Mouse (Mus musculus) kidney, postnatal 0 days (tissue): ENCODE results near the gene Gm4756. TPM values are rescaled to one million over a fixed set of nuclear protein-coding genes. Genes with fewer than 3 reads are reported as not detected.

Source experiments
- ATAC-seq: fragments of 200-750 bp; cut with Nextera tagmentation; replicated peaks from 2 replicates; pipeline ENCODE4 v1.8.0; 2017; ENCODE audit warnings: low read depth, moderate number of reproducible peaks, moderate TSS enrichment, moderate library complexity; ENCODE audit not compliant: low FRiP score
- DNase-seq: peaks from one replicate; pipeline ENCODE4 v3.0.0-alpha.2; 2016; ENCODE audit warnings: low spot score
- H3K27ac ChIP-seq: fragments of 300-500 bp; sonication (generic); 2 replicates; pipeline ENCODE4 v1.5.1; 2014; ENCODE audit warnings: mild to moderate bottlenecking
- H3K27me3 ChIP-seq: fragments of 300-500 bp; sonication (generic); 2 replicates; pipeline ENCODE4 v1.6.1; 2014; ENCODE audit warnings: low read length, mixed read lengths; ENCODE audit not compliant: insufficient read depth
- H3K36me3 ChIP-seq: fragments of 300-500 bp; sonication (generic); 2 replicates; pipeline ENCODE4 v1.6.1; 2014; ENCODE audit warnings: low read length, mixed read lengths; ENCODE audit not compliant: insufficient read depth
- H3K4me1 ChIP-seq: fragments of 300-500 bp; sonication (generic); replicated peaks from 2 replicates; pipeline ENCODE4 v1.6.1; 2014; ENCODE audit warnings: antibody characterized with exemption, low read length, mixed read lengths; ENCODE audit not compliant: insufficient read depth
- H3K4me2 ChIP-seq: fragments of 300-500 bp; sonication (generic); 2 replicates; pipeline ENCODE4 v1.6.1; 2014; ENCODE audit warnings: mild to moderate bottlenecking, low read length, moderate library complexity, mixed read lengths
- H3K4me3 ChIP-seq: fragments of 300-500 bp; sonication (generic); replicated peaks from 2 replicates; pipeline ENCODE4 v1.5.1; 2014; ENCODE audit warnings: low read depth, low read length
- H3K9ac ChIP-seq: fragments of 300-500 bp; sonication (generic); 2 replicates; pipeline ENCODE4 v1.6.1; 2014; ENCODE audit warnings: low read depth, low read length
- H3K9me3 ChIP-seq: fragments of 300-500 bp; sonication (generic); replicated peaks from 2 replicates; pipeline ENCODE4 v1.6.1; 2016; ENCODE audit warnings: low read length, inconsistent platforms, mixed read lengths
- CTCF ChIP-seq: IDR thresholded peaks from 2 replicates; pipeline ENCODE4 v1.5.1; 2016; ENCODE audit warnings: antibody characterized with exemption, low read depth, mild to moderate bottlenecking, moderate library complexity
- WGBS: fragments of 180-500 bp; shearing (Covaris S2); extraction: QIAGEN DNeasy Blood & Tissue Kit; methylation state at CpG from one replicate; pipeline ENCODE4 v1.1.7; 2014; 5-methylcytosine and 5-hydroxymethylcytosine counted together
- polyA plus RNA-seq: library from polyadenylated mRNA; unstranded; fragments of >200 nt; fragmentation: Nextera tagmentation; extraction: Ambion mirVana; gene quantifications from 2 replicates; pipeline ENCODE4 v1.2.1, GENCODE M21; 2015

Gene Gm4756
- polyA plus RNA-seq, 1 experiment from 2014 or later: not detected

- Histone ChIP-seq H3K4me2 (no peak overlapping the region), H3K9me3 (no peaks in the 10 kb centered on the region), H3K27ac (no peak overlapping the region), H3K27me3 (no peaks in the 10 kb centered on the region), H3K4me1 (no peaks in the 10 kb centered on the region), H3K4me3 (no peak overlapping the region), H3K9ac (no peak overlapping the region), H3K36me3 (no peaks in the 10 kb centered on the region)
- no peak for TF ChIP-seq CTCF
- ATAC-seq (no peak), DNase-seq (no peak)
- 91% methylated on average over 16 of the region's 16 CpGs for WGBS
These were observed 6.3 kb upstream of the Gm4756 start for GRCm38 (mm10) chr12:72655775-72656174.

DNA sequence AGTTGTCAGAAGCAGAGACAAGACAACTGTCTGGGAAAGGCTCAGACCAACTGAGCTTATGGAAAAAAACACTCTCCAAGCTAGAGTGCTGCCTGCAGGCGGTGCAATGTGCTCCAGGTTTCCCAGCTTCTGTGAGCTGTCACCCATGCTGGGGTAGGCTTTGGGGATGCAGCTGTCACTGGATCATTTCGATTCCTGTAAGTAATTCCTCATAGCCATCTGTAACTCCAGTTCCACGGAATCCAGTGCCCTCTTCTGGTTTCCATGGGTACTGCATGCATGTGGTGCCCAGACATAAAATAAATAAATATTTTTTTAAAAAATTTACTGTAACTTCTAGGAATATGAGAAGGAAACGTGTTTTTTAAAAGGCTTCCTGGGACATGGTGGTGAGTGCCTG is 5.2 kb upstream of the Gm4756 start:
- Histone ChIP-seq H3K36me3 (no peaks in the 10 kb centered on the region), H3K27ac (no peak overlapping the region), H3K9ac (no peak overlapping the region), H3K27me3 (no peaks in the 10 kb centered on the region), H3K9me3 (no peaks in the 10 kb centered on the region), H3K4me2 (no peak overlapping the region), H3K4me3 (no peak overlapping the region), H3K4me1 (no peaks in the 10 kb centered on the region)
- WGBS: 17% methylated on average over 4 of the region's 4 CpGs
- no peak for ATAC-seq
- peak; percentile 62 for DNase-seq
- TF ChIP-seq CTCF: peak; percentile 80

DNA sequence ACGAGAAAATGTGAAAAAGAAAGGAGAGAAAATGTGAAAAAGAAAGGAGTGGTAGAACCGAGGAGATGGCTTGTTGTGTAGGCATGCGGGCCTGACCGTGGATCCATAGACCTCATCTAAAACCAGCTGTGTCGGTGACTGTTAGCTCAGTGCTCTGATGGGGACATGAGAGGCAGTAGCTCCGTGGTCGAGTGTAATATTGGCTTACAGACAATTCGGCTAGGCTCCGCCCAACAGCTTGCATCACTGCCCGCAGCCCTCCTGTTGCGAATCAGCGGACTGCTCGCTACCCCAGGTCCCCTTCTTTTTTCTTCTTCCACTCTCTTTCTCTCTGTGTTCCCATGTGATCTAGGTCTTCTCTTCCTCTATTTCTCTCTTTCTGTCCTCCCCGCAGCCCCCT is 540 bp downstream of the Gm4756 start:
- H3K4me2 ChIP-seq: no peak overlapping the region
- no peak overlapping the region for H3K4me3 ChIP-seq
- no peak for TF ChIP-seq CTCF
- ATAC-seq: no peak
- no peaks in the 10 kb centered on the region for H3K36me3 ChIP-seq
- 93% methylated on average over 14 of the region's 14 CpGs for WGBS
- DNase-seq: no peak
- H3K27ac ChIP-seq: no peak overlapping the region
- no peaks in the 10 kb centered on the region for H3K9me3 ChIP-seq
- H3K9ac ChIP-seq: no peak overlapping the region
- H3K4me1 ChIP-seq: no peaks in the 10 kb centered on the region
- no peaks in the 10 kb centered on the region for H3K27me3 ChIP-seq

- H3K36me3 ChIP-seq: no peaks in the 10 kb centered on the region
- no peaks in the 10 kb centered on the region for H3K9me3 ChIP-seq
- H3K9ac ChIP-seq: no peak overlapping the region
- DNase-seq: no peak
- no peak for ATAC-seq
- no peak overlapping the region for H3K4me2 ChIP-seq
- WGBS: 77% methylated on average over 3 of the region's 3 CpGs
- H3K27ac ChIP-seq: no peak overlapping the region
- no peak for TF ChIP-seq CTCF
- no peaks in the 10 kb centered on the region for H3K27me3 ChIP-seq
- no peak overlapping the region for H3K4me3 ChIP-seq
- H3K4me1 ChIP-seq: no peaks in the 10 kb centered on the region
These were observed 11.4 kb downstream of the Gm4756 start for GRCm38 (mm10) chr12:72638025-72638424.

DNA sequence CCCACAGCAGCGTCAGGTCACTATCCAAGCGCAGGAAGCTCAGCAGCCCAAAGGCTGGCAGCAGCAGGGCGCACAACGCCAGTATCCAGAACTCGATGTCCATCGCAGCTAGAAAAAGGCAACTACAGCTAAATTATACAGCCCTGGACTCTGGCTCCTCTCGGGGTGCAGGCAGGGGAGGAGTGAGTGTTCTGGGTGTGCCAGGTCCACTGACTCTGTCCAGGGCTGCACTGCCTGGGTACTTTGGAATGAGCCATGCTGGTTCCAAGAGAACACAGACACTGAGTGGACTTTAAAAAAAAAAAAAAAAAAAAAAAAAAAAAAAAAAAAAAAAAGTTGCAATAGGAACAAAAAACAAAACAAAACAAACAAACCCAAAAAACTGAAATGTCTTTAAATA is 20.7 kb downstream of the Gm4756 start:
- no peak for TF ChIP-seq CTCF
- H3K27ac ChIP-seq: no peak overlapping the region
- no peaks in the 10 kb centered on the region for H3K36me3 ChIP-seq
- H3K4me2 ChIP-seq: no peak overlapping the region
- H3K27me3 ChIP-seq: no peaks in the 10 kb centered on the region
- 93% methylated on average over 7 of the region's 7 CpGs for WGBS
- H3K9ac ChIP-seq: no peak overlapping the region
- H3K4me1 ChIP-seq: no peaks in the 10 kb centered on the region
- H3K9me3 ChIP-seq: no peaks in the 10 kb centered on the region
- ATAC-seq (no peak), DNase-seq (no peak)
- H3K4me3 ChIP-seq: no peak overlapping the region

DNA sequence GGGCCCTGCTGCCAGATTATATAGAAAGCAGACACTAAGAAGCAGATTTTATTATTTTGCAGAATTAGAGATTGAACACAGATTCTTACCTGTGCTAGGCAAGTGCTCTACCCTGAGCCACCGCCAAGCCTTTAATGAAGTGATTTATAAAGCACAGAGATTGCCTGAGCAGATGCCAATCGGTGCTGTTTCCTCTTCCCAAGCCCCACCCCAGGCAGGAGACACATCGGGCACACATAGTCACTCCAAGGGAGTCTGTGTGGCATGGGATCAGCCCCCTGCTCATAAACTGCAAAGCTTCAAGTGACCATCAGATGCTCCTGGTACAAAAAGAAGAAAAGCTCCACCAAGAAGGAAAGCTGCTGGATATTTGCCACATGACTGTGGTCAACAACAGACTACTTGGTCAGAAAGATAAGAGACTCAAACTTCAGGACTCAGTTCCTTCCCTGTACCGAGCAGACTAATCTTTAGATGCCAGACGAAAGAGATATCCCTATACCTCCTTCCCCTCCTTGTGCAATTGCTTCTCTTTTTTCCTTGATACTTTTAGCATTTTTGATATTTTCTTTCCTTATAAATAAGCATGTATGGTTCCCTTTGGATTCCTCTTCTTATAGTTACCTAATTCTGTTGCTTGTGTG is 26.5 kb downstream of the Gm4756 start:
- no peak overlapping the region for H3K4me3 ChIP-seq
- DNase-seq (no peak), ATAC-seq (no peak)
- no peaks in the 10 kb centered on the region for H3K4me1 ChIP-seq
- no peak overlapping the region for H3K27ac ChIP-seq
- TF ChIP-seq CTCF: no peak
- no peak overlapping the region for H3K9ac ChIP-seq
- no peak overlapping the region for H3K4me2 ChIP-seq
- no peaks in the 10 kb centered on the region for H3K27me3 ChIP-seq
- no peaks in the 10 kb centered on the region for H3K9me3 ChIP-seq
- H3K36me3 ChIP-seq: no peaks in the 10 kb centered on the region
- 75% methylated on average over 5 of the region's 5 CpGs for WGBS

DNA sequence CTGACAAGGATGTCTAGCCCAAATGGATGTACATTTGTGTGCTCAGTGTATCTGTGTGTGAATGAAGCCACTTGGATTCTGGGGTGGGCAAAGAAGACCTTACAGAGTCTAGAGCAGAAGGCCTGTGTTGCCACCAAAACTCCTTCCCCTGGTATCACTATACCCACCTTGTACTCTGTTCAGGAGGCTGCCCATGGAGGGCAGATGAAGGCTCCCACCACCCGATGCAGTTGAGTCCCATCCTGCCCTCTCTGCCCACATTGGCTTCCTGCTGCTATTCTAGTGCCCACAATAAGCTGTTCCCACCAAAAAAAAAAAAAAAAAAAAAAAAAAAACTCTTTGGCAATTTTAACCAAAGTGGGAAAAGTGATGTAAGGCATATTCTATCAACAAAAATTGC is 28.0 kb downstream of the Gm4756 start:
- H3K9me3 ChIP-seq: no peaks in the 10 kb centered on the region
- H3K27ac ChIP-seq: no peak overlapping the region
- no peak for DNase-seq
- H3K4me2 ChIP-seq: no peak overlapping the region
- H3K4me1 ChIP-seq: no peaks in the 10 kb centered on the region
- no peaks in the 10 kb centered on the region for H3K27me3 ChIP-seq
- no peaks in the 10 kb centered on the region for H3K36me3 ChIP-seq
- no peak overlapping the region for H3K4me3 ChIP-seq
- no peak for ATAC-seq
- WGBS: 89% methylated on average over 1 of the region's 1 CpGs
- no peak overlapping the region for H3K9ac ChIP-seq
- TF ChIP-seq CTCF: no peak
